Mouse (Mus musculus) liver, embryonic 14.5 days (tissue): ENCODE measurements at regions not wholly inside any gene's neighbourhood (a gene's known extent, or its start where the extent isn't known, plus 50 kb on each side); places are given as distances from the start of the nearest gene placed in this dataset.

Experiments used
- ATAC-seq: fragments of 200-750 bp; cut with Nextera tagmentation; 2 replicates; pipeline ENCODE4 v1.8.0; 2017; ENCODE audit warnings: moderate number of reproducible peaks, mild to moderate bottlenecking, moderate library complexity; ENCODE audit not compliant: insufficient read depth
- DNase-seq, 3 experiments: peaks; one replicate each; pipeline ENCODE4 v3.0.0-alpha.2; 2012 to 2013; ENCODE audit warnings: low read depth in 3 of 3, low spot score in 3 of 3
- H3K27ac ChIP-seq: fragments of 300-500 bp; sonication (generic); 2 replicates; pipeline ENCODE4 v1.5.1; 2014; ENCODE audit warnings: moderate library complexity, mild to moderate bottlenecking, control low read depth, inconsistent platforms
- H3K27me3 ChIP-seq: fragments of 300-500 bp; sonication (generic); 2 replicates; pipeline ENCODE4 v1.6.1; 2014; ENCODE audit warnings: mild to moderate bottlenecking, low read length, moderate library complexity; ENCODE audit not compliant: control insufficient read depth, insufficient read depth
- H3K36me3 ChIP-seq: fragments of 300-500 bp; sonication (generic); replicated peaks from 2 replicates; pipeline ENCODE4 v1.6.1; 2014; ENCODE audit warnings: low read depth; ENCODE audit not compliant: control insufficient read depth, insufficient read depth
- H3K4me1 ChIP-seq, 2 experiments: fragments of 200-500 bp in 1 of 2; fragments of 300-500 bp in 1 of 2; sonication (generic) in 1 of 2; replicated peaks; 2 replicates each; pipeline ENCODE4 v1.6.1; 2012 to 2014; ENCODE audit warnings: antibody characterized with exemption in 1 of 2, inconsistent platforms in 1 of 2, low read length in 1 of 2; ENCODE audit not compliant: control insufficient read depth in 2 of 2, insufficient read depth in 2 of 2
- H3K4me2 ChIP-seq: fragments of 300-500 bp; sonication (generic); 2 replicates; pipeline ENCODE4 v1.6.1; 2014; ENCODE audit warnings: low read depth, mild to moderate bottlenecking, control low read depth, moderate library complexity
- H3K4me3 ChIP-seq, 2 experiments: fragments of 200-500 bp in 1 of 2; fragments of 300-500 bp in 1 of 2; sonication (generic) in 1 of 2; 2 replicates each; pipeline ENCODE4 v1.5.1; 2012 to 2014; ENCODE audit warnings: low read depth in 2 of 2, low read length in 2 of 2, mild to moderate bottlenecking in 2 of 2, control low read depth in 1 of 2, inconsistent platforms in 1 of 2, moderate library complexity in 1 of 2; ENCODE audit not compliant: insufficient read depth in 1 of 2
- H3K9ac ChIP-seq: fragments of 300-500 bp; sonication (generic); replicated peaks from 2 replicates; pipeline ENCODE4 v1.6.1; 2014; ENCODE audit warnings: mild to moderate bottlenecking, control low read depth, moderate library complexity
- H3K9me3 ChIP-seq: fragments of 300-500 bp; sonication (generic); 2 replicates; pipeline ENCODE4 v1.6.1; 2016; ENCODE audit warnings: low read length, mixed read lengths; ENCODE audit not compliant: control insufficient read depth
- CTCF ChIP-seq: IDR thresholded peaks from 2 replicates; pipeline ENCODE4 v1.5.1; 2016; ENCODE audit warnings: antibody characterized with exemption, low read depth, control low read depth
- EP300 ChIP-seq: IDR thresholded peaks from 2 replicates; pipeline ENCODE4 v1.6.1; 2016; ENCODE audit warnings: antibody characterized with exemption, low read depth
- WGBS: fragments of 180-500 bp; shearing (Covaris S2); extraction: QIAGEN DNeasy Blood & Tissue Kit; methylation state at CpG from one replicate; pipeline ENCODE4 v1.1.7; 2014; ENCODE audit not compliant: insufficient replicate concordance; 5-methylcytosine and 5-hydroxymethylcytosine counted together

GRCm38 (mm10) chr10:91881521-91882228 is 700.6 kb upstream of the Tmpo start:
- Histone ChIP-seq H3K4me2 (no peak overlapping the region), H3K36me3 (no peaks in the 10 kb centered on the region), H3K4me1 (no peaks in the 10 kb centered on the region), H3K9me3 (no peaks in the 10 kb centered on the region), H3K27me3 (no peaks in the 10 kb centered on the region), H3K9ac (no peak overlapping the region), H3K4me3 (no peak overlapping the region), H3K27ac (no peak overlapping the region)
- ATAC-seq: no peak
- no peak for DNase-seq
- 53% methylated on average over 9 of the region's 9 CpGs for WGBS
- TF ChIP-seq EP300: no peak
- TF ChIP-seq CTCF: no peak

GRCm38 (mm10) chr10:91875450-91875849 is 694.3 kb upstream of the Tmpo start:
- TF ChIP-seq EP300 (no peak), CTCF (no peak)
- Histone ChIP-seq H3K9me3 (no peaks in the 10 kb centered on the region), H3K27me3 (no peaks in the 10 kb centered on the region), H3K36me3 (no peaks in the 10 kb centered on the region), H3K9ac (no peak overlapping the region), H3K4me1 (no peaks in the 10 kb centered on the region), H3K4me3 (no peak overlapping the region), H3K4me2 (no peak overlapping the region), H3K27ac (no peak overlapping the region)
- 58% methylated on average over 3 of the region's 3 CpGs for WGBS
- DNase-seq (no peak), ATAC-seq (no peak)

- Histone ChIP-seq H3K4me2 (no peak overlapping the region), H3K9me3 (no peaks in the 10 kb centered on the region), H3K27me3 (no peaks in the 10 kb centered on the region), H3K36me3 (no peaks in the 10 kb centered on the region), H3K4me3 (no peak overlapping the region), H3K27ac (no peak overlapping the region), H3K9ac (no peak overlapping the region), H3K4me1 (no peaks in the 10 kb centered on the region)
- ATAC-seq (no peak), DNase-seq (no peak)
- 48% methylated on average over 4 of the region's 4 CpGs for WGBS
- TF ChIP-seq EP300: no peak
- TF ChIP-seq CTCF: no peak
Measured at GRCm38 (mm10) chr10:91871244-91871643, 690.1 kb upstream of the Tmpo start.

- no peak for TF ChIP-seq CTCF
- no peak for TF ChIP-seq EP300
Measured at GRCm38 (mm10) chr10:91858711-91859595, 677.8 kb upstream of the Tmpo start.

GRCm38 (mm10) chr10:91827074-91827473 is 646.0 kb upstream of the Tmpo start:
- Histone ChIP-seq H3K9me3 (no peaks in the 10 kb centered on the region), H3K4me2 (no peak overlapping the region), H3K27me3 (no peaks in the 10 kb centered on the region), H3K9ac (no peak overlapping the region), H3K4me3 (no peak overlapping the region), H3K4me1 (no peaks in the 10 kb centered on the region), H3K36me3 (no peaks in the 10 kb centered on the region), H3K27ac (no peak overlapping the region)
- no peak for TF ChIP-seq CTCF
- no peak for TF ChIP-seq EP300
- DNase-seq (no peak), ATAC-seq (no peak)
- WGBS: 65% methylated on average over 3 of the region's 3 CpGs

More at GRCm38 (mm10) chr10:91858711-91859595, 677.8 kb upstream of the Tmpo start:
- Histone ChIP-seq H3K4me1 (no peaks in the 10 kb centered on the region), H3K9me3 (no peaks in the 10 kb centered on the region), H3K9ac (no peak overlapping the region), H3K4me2 (no peak overlapping the region), H3K36me3 (no peaks in the 10 kb centered on the region), H3K4me3 (no peak overlapping the region), H3K27ac (no peak overlapping the region), H3K27me3 (no peaks in the 10 kb centered on the region)
- DNase-seq (no peak), ATAC-seq (no peak)
- WGBS: 37% methylated on average over 6 of the region's 6 CpGs
